Mouse (Mus musculus) CD4-positive, CD25-positive, alpha-beta regulatory T cell, adult 2 months (primary cell): ENCODE data around the gene Sec14l1.

ENCODE experiments used
- DNase-seq: peaks from one replicate; pipeline ENCODE4 v3.0.0-alpha.2; 2012; ENCODE audit warnings: low read depth, low spot score

Sec14l1 gene

DNA sequence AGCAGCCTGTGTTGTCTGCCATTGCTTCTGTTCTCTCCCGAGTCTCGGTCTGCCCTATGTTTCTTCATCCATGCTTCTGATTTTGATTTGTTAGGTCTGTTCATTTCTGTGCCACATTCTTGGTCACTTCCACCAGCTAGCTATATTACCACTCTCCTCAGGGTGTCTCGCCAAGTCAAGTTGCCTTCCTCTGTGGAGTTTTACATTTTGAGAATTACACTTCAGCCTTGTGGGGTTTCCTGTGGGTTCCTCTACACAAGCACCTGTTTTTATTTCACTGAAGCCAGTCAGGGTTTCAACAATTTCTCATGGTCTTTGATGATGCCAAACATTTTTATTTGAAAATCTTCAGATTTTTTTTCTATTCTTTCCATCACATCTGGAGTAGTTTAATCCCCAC lies 67.8 kb downstream of the Sec14l1 start:
- DNase-seq: no peak

DNA sequence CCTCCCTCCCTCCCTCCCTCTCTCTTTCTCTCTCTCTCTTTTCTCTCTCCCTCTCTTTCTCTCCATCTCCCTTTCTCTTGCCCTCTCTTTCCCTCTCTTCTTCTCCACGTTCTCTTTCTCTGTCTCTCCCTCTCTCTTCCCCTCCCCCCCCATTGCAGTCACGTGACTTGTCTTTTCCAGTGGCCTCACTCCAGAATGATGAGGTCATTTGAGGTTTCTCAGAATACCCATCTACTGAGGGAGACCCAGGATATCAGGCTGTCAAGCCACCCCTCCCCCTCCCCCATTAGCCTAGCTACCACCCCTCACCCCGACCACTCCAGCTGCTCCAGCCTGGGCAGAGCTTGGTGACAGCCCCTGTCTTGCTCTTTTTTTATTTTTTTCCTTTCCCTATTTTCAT lies 68.3 kb downstream of the Sec14l1 start:
- no peak for DNase-seq

DNA sequence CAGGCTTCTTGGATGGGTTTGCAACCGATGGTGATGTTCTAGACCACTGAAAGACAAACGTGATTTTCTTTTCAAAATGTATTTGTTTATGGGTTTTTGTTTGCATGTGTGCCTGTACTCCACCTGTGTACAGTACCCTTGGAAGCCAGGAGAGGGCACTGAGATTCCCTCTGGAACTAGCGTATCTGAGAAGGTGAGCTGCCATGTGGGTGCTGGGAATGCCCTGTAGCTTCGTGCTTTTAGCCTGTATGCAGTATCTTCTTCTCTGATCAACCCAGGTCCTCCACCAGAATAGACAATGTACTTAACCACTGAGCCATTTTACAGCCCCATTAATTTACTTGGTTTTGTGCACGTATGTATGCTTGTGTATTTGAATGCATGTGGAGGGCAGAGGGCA lies 68.9 kb downstream of the Sec14l1 start:
- DNase-seq: no peak

DNA sequence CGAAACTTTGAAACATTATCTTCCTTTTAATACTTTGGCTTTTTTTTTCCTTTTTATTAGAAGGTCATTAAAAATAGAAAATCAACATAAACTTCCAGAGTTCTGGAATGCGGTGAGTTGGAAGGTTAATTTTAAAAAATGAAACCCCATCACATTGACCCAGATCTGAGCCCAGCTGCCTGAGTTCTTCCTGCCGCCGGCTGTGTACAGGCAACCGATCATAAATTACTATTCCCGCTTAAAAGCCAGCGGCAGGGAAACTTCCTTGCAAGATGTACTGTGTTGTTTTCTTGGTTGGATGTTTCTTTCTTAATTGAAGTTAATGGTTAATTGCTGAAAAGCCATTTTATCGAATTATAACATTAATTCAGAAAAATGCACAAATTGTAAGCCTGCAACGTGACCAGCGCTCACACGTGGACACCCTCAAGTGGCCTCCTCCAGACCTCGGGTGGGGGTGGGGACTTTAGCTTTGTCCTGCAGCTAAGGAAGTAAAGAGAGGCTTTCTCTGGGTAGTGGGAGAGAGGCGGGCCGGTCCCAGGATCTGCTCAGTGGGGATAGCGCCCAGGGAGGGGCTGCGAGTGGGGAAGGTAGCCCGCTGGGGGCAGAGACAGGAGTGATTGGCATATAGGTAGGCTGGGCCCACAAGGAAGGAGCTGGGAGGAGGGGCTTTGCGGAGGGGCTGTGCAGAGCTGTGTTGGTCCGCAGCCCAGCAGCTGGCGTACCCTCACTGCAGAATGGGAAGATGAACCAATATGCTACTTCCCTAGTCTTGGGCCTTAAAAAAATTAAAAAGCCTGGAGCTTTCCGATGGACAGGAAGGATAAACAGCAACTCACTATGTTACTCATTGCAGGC lies 70.3 kb downstream of the Sec14l1 start:
- no peak for DNase-seq

DNA sequence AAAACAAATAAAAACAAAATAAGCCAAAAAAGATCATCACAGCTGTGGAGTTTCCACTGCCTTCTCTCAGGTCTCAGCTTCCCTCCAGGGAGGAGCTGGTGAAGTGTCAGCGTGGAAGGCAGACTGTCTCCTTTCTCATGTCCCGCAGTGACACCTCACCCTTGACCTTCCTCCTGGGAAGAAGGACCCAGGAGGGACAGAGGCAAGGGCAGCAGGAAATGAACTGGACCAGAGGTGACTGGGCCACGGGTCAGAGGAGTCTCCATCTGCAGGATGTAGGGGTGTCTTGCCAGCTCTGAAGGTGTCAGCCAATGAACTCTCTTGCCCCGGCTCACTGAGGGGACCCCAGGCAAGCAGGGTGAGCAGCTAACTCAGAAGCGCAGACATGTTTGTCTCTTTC lies 76.6 kb downstream of the Sec14l1 start:
- no peak for DNase-seq

DNA sequence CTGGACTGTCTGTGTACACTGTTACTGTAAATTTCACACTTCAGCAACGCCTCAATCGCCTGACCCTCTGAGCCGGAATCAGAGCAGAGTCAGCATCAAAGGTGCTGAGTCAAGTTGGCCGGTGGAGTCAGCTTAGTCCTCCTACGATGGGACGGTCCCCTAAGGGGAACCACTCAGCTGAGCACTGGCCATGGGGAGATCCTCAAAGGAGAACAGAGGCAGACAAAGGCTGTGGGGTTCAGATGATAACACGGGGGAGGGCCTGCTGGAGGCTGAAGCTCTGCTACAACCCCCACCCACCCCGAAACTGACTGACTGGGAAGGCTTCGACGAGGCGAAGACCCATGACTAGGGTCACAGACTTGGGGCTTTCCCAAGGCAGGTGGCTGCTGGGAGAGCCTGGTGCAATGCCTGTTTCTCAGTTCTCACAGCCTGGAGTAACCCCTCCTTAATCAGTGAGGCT lies 79.5 kb downstream of the Sec14l1 start:
- DNase-seq: no peak

DNA sequence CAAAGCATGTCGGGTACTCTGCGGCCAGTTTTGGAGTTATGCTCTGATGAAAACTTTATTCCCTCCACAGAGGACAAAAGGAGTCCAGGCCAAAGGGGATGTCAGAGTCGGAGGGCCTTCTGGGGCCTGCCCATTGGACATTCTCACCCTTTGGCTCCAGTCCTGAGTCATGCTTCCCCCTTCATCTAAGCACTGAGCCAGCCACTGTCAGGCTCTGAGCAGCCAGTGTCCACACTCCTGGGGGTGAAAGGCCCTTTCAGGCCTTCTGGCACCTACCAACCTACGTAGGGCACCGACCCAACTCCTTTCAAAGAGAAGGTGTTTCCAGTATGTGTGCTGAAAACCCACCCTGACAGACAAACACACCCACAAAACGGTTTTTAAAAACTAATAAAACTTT lies 80.6 kb downstream of the Sec14l1 start:
- no peak for DNase-seq

DNA sequence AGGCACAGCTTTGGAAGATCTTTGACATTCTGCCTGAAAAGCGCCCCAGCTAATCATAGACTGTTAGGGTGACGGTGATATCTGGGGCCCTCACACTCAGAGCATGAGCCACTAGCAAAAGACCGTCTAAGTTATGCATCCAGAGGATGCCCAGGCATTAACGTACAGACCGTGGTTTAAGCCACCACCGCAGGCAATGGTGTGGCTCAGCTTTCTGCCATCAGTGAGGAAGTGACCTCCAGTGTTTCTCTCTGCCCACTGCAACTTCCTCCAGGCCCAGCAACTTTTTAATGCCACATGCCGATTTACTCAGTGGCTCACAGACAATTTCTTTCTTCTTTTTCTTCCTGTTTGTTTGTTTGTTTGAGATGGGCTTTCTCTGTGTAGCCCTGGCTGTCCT lies 81.7 kb downstream of the Sec14l1 start:
- DNase-seq: no peak

DNA sequence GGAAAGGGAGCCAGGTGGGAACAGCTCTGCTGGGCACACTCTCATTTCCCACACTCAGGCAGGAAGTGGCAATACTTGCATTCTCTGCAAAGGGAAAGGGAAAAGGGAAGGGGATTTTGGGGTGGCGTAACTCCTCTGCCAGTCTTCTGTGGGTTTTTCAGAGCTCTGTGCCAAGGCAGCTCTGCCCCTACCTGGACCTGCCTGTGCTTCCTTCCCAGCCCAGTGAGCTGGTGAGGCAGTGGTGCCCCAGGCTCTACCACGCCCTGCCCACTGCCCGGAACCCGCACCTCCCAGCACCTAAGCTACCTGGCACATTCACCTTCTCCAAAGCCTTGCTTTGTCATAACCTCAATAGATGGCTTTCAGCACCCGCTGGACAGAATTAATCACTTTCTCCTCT lies 83.2 kb downstream of the Sec14l1 start:
- DNase-seq: no peak

DNA sequence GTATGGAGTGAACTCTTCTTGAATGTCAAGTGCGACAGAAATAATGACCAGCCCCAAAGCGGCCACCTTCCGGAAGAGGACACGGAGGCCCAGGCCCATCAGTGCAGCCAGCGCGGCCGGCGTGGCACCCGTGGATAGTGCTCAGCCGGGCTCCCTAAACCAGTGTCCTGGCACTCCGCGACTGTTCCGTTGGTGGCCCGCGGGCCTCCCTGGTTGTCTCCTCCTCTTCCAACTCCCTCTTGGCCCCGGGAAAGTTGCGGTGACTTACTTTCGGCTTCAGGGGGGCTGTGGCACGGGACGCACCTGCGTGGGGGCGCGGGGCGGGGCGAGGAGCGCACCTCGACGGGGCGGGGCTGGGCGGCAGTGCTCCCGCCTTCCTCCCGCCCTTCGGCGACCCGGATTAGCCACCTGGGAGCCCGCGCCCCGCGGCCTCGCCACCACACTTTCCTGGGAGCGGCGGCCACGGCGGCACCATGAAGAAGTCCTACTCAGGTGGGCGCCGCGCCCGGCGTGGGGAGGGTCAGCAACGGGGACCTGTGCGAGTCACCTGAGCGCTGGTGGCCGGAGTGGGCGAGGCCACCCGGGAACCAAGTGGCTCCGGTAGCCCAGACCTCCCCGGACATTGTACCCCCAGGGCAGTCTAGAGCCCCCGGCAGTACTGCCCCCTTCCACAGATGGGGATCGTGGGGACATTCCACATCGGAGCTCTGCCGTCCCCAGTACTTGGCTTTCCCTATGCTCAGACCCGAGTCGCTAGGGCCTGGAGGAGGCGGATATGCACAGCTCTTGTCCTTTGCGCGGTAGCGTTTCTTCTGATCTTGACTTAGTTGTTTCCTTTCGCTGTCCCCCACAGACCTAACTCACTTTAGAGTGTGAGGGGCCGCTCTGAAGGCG lies 84.6 kb downstream of the Sec14l1 start, which contains the start of gene Sept9:
Gene Sept9, plus strand, starts transcription at position 380 of the 894 bp plus-strand sequence.
- peak; percentile 41 for DNase-seq

DNA sequence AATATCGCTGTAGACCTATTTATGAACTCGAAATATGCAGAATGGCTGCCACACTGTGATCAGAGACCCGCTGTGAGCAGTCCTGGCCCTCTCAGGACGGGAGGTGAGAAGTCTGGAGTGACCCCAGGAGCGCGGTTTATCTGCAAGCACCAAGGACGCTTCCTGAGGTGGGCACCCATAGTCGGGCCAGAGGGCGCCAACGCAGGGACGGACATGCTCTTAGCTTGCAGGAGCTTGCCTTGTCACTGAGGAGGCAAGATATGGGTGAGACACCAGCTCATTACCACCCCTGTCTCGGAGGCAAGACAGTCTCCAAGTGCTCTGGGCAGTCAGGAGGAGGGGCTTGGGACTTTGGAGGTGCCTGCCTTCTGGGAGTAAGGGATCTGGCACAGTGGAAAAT lies 86.9 kb downstream of the Sec14l1 start:
- no peak for DNase-seq

DNA sequence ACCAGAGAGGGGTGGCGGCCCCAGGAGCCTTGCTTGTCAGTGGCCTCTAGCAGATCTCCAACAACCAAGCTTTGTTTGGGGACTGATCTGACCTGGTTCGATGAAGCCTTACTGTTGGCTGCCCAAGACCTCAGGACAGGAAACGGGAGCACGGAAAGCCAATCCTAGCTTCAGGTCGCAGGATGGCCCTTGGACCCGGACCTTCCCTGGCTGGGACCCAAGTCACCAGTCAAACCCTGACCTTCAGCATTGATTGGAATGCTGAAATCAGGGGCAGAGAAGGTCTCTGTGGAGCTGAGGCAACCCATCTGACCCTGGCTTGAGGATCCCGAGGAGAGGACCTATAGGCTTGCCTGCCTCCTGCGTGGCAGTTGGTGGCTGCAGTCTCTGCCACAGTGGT lies 89.6 kb downstream of the Sec14l1 start:
- DNase-seq: no peak

DNA sequence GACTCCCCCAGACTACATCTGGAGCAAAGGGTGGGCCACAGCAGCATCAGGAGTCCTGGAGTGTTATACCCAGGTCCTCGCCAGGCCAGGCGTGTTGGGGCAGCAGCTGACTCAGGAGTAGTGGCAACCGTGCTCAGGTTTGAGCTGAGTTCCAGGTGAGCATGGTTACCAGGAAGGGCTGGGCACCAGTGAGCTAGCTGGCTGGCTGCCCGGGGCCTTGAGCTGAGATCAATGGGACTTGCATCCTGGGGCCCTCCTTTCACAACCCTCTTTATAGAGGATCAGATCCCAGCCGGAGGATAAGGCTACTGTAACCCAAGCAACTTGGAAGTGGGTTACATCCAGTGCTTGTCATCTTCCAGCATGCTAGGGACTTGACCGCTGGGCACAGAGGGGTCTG lies 90.1 kb downstream of the Sec14l1 start:
- DNase-seq: no peak

DNA sequence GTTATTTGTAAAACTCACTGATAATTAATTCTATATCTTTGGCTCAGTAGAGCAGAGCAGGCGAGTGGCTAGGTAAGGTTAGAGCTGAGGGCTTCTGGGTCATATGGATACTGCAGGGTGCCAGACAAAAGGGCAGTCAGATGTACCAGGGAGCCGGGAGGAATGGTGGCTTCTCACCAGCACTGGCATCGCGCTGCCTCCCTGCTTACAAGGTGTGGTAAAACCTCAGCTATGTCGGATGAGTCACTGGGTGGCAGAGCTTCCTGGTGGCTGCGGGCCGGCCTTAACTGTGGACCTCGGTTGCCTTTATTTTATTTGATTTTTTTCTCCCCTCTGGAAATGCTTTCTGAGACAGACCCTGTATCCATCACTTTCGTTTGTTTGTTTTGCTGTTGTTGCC lies 90.5 kb downstream of the Sec14l1 start:
- DNase-seq: no peak

DNA sequence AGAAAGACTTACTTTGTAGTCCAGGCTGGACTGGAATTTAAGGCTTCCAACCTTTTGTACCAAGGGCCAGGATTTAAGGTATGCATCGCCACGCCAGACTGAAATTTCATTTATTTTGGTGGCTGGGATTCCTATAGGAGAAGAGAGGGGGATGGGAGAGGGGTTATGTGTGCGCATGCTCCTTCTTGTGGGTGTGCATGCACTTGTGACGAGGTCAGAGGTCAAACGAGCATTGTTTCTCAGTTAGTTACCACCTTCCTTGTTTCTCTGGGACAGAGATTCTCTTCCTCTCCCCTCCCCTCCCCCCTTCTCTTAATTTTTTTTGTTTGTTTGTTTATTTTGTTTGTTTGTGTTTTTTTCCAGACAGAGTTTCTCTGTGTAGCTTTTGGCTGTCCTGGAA lies 92.5 kb downstream of the Sec14l1 start:
- DNase-seq: no peak

DNA sequence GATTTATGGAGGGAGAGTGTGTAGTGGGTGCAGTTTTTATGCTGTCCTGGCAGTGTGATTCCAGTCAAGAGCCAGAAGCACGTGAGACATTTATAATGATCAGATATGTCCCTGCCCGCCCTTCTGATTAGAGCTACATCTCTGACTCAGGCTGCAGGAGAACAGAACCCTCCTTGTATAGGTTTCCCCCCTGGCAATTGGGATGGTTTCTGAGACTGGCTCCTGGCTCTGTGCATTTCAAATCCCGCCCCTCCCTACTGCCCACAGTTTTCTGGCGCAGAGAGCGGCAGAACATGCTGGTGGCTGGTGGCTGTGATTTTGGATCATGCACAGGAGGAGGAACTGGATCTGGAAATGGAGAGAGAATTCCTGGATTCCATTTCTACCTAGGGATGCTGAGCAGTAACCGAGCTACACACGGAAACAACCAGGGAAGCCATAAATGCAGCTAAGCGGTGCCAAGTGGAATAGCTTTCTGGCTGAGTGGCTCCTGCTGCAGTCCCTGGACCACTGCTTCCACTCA lies 93.2 kb downstream of the Sec14l1 start:
- DNase-seq: no peak
